Mouse (Mus musculus) urinary bladder, postnatal 14 days (tissue): Measurements from ENCODE around the gene Med29.
"Not testable (repeated sequence)": the region's sequence is repeated elsewhere in the genome, so short reads cannot be mapped to it uniquely, and the experiment has no call there.

Experiments
- DNase-seq: peaks from one replicate; pipeline ENCODE4 v3.0.0; 2021; ENCODE audit warnings: low spot score

Gene Med29

DNA sequence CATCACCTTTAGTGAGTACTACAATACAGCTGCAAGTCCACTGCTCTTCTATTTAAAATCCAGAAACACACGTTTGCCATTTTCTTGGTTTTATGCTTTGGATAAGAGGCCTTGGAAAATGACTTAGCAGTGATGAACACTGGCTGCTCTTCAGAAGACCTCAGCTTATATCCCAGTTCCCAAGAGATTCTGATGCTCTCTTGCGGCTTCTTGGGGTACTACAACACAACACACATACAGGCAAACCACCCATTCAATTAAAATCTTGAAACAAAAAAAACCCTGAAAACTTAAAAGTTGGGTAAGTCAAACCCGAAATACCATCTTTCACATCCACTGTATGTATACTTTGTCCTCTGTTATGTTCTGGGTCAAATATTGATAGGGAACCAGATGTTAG, 5.5 kb upstream of the Med29 start:
- DNase-seq = no peak

- no peak for DNase-seq
These were observed 2.9 kb upstream of the Med29 start for GRCm38 (mm10) chr7:28395425-28395824.

- peak; percentile 3 for DNase-seq
These were observed 904 bp upstream of the Med29 start for GRCm38 (mm10) chr7:28393272-28393951.

DNA sequence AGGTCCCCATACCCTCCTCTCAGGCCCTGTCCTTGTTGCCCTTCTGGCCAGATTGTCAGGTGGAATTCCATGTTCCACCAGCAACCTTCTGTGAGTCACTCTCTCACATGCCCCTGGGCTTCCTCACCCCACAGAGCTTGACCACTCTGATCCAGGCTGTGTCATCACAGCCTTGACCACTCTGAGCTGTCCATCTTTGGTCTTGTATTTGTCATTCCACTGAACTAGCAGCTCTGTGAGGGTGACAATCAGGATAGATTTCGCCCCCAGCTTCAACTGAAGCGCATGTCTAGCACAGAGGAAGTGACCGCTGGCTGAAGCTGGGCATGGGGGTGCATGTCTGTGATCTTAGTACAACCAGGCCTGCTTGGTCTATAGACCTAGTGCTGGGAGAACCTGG, 2.2 kb downstream of the Med29 start:
- DNase-seq = no peak

- not testable (repeated sequence) for DNase-seq
These were observed 5.1 kb downstream of the Med29 start for GRCm38 (mm10) chr7:28387384-28387783.

GRCm38 (mm10) chr7:28386877-28387276, 5.6 kb downstream of the Med29 start:
- DNase-seq = not testable (repeated sequence)

DNA sequence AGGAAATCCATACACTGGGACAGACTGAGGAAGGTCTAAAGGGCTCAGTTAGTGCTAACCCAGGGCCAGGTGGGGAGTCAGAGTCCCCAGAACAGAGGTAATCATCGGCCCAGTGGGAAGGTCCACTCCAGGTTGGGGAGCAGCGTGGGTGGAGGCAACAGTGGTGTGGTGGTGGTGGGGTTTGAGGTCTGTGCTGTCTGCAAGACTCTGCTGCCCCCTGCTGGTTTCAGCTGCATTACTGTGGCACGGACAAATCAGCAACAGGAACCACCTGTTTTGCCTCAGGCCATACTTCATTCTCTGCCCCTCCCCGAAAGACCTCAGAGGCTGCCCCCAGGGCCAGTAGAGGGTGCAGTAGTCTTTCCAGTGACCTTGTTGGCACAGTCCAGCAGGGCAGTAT, 6.0 kb downstream of the Med29 start:
- DNase-seq = peak; percentile 90

- DNase-seq = peak; percentile 29
These were observed 6.5 kb downstream of the Med29 start for GRCm38 (mm10) chr7:28386007-28386406.

GRCm38 (mm10) chr7:28385196-28385595, 7.3 kb downstream of the Med29 start:
- no peak for DNase-seq

DNA sequence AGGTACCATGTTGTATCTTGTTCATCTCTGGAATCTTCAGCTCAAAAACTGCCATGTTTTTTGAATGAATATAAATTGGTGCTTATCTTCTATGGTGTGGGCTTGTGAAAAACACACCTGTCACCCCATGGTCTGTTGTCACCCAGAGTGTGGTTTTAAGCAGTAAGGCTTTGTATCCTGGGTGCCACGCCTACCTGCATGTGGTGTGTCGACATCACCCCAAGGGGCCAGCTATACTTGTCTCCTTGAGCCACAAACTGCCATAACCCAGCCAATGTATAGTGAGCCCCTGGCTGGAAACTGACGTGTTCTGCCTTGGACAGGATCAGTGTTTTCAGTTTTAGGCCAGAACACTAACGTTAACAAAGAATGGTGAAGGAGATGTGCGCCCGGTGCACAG, 8.3 kb downstream of the Med29 start:
- DNase-seq = no peak

DNA sequence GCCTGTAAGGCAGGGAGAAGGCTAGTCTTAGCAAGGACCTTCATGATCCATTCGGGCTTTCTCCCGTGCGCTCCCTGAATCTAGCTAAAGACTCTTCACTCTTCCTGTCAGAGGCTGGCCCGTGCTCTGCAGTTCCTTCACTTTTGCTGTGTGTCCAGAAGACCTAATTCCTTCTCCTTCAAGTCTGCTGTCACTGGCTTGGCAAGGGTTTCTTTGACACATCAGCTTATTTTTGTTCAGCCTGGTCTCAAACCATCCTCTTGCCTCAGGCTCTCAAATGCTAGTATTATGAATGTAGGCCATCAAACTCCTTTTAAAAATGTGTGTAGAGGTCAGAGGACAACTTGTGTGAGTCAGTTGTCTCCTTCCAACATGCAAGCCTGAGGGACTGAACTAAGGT, 8.9 kb downstream of the Med29 start:
- DNase-seq = no peak

DNA sequence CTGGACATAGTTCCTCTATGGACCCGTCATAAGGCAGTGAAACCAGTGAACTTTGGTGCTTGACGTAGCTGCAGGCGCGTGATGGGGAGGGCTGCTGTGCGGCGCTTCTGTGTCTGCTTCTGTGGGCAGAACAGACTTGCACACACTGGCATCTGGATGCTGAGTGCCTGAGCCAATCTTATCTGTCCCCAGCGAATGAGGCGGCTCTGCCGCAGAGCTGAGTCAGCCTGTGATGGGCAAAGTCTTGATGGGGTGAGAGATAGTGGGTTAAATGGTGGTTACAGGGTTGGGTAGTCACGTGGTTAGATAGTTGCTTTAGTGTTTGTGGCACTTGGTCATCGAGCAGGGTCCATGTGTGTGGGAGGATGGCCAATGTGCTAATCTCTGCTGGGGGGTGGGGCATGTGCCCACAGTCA, 9.5 kb downstream of the Med29 start:
- peak; percentile 69 for DNase-seq

DNA sequence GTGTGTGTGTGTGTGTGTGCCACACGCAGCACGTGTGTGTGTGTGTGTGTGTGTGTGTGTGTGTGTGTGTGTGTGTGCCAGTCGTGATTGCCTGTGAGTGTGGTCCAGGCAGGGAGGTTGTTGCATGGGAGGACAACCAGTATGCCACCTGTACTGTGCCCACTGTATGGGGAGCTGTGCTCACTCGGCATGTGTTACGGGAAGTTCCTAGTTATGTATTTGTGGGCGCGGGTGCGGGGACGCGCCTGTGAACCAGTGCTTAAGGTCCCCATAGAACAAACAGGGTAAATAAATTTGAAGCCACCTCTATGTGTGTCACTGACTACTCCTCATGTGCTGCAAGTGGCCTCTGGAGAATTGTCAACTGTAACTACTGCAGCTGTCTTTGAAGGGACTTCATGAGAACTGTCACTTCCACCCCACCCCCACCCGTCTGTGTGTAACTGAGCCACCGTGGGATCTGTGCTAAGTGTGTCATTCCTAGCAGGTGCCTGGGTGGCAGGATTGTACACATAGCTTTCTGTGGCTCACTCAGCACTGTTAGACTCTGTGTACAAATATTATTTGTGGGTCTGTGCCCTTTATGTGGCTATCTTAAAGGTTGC, 10.1 kb downstream of the Med29 start:
- no peak for DNase-seq

DNA sequence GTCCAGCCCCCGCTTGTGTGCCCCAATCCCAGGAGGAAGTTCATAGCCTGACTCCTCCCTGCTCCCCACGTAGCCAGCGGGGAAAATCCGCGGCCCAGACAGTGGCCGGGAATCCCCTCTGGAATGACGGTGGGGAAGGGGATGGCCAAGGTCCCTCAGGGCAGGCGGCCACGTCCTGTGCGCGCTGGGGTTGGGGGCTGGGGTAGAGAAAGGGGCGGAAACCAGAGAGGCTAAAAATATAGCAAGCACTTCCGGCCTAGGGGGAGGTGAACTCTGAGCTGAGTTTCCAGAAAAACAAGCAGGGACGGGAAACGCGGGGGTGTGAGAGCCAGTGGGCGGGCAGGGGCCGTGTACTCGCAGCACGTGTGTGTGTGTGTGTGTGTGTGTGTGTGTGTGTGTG, 10.6 kb downstream of the Med29 start:
- DNase-seq = peak; percentile 91

DNA sequence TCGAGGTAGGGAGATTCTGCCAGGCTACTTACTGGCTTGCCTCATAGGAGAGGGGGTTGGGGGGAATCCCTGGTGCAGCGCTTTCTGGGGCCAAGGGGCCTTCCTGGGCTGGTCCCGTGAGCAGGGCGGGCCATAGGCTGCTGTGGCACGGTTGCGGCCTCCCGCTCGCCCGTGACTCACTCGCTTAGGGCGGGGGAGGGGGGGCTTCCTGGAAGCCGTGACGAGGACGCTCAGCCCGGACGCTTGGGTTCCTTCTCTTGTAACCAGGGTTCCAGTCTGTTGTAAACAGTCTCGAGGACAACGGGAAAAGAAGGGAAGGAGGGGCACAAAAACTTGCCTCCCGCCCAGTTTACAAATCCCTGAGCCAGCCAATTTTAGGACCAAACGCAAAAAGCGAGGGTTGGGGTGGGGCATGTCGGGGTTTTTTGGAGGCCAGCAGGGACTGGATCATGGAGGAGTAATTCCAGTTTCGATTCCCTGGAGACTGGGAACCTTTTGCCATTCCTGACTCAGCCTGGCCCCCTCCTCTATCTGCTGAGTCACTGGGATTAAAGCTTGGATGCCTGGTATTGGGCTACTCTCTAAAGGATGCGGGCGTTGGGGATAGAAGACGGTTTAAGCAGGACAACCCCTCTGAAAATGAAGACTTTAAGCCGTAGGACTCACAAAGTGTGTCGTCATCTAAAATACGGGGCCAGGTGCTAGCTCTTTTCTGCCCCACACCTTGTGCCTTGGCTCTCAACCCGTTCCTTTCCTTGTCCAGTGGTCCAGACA, 11.3 kb downstream of the Med29 start:
- DNase-seq = peak; percentile 88

- DNase-seq = peak; percentile 3
These were observed 12.1 kb downstream of the Med29 start, which contains the start of gene Zfp36 for GRCm38 (mm10) chr7:28380237-28381016. Gene Zfp36 (minus strand): TSS chr7:28380253.

GRCm38 (mm10) chr7:28378769-28379651, 13.5 kb downstream of the Med29 start:
- DNase-seq = peak; percentile 98

- DNase-seq = peak; percentile 89
These were observed 14.3 kb downstream of the Med29 start for GRCm38 (mm10) chr7:28378066-28378690.

DNA sequence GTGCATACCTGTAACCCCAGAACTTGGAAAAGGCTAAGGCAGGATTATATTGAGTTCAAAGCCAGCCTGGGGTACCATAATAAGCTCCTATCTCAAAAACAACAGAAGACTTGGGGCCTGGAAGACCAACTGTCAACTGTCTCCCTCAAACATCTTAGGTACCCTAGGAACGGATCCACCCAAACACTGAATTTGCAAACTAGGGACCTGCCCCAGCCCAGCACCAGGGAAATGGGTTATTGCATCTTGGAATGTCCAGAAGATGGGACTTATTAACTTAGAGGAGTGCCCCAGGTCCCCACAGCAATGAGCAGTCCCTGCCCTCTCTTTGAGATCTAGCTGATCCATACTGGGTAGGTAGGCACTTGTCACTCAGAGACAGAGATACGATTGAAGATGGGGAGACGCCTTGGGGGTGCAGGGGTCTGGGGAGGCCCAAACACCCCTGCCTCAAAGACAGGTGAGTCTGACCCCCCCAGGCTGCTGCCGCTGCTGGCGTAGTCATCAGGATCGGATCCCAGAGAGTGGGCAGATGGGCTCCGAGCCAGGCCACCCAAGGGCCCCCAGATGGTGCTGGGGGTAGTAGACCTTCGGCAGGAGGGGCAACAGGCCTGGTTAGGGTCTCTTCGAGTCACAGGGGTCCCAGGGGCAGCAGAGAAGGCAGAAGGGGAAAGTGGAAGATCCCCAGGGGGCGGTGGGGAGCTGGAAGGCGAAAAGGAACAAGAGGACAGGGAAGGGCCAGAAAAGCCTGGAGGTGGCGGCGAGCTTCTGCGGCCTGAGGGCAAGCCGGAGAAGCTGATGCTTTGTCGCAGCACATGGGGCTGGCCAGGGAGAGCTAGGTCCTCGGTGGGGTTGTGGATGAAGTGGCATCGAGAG, 15.1 kb downstream of the Med29 start:
- peak; percentile 25 for DNase-seq
